Mouse (Mus musculus) kidney, adult 18-20 months (tissue): Measurements from ENCODE around the gene Cercam.
"Not testable (repeated sequence)": the region's sequence is repeated elsewhere in the genome, so short reads cannot be mapped to it uniquely, and the experiment has no call there.

Experiments used
- DNase-seq: peaks from one replicate; pipeline ENCODE4 v3.0.0; 2021

Cercam gene

DNA sequence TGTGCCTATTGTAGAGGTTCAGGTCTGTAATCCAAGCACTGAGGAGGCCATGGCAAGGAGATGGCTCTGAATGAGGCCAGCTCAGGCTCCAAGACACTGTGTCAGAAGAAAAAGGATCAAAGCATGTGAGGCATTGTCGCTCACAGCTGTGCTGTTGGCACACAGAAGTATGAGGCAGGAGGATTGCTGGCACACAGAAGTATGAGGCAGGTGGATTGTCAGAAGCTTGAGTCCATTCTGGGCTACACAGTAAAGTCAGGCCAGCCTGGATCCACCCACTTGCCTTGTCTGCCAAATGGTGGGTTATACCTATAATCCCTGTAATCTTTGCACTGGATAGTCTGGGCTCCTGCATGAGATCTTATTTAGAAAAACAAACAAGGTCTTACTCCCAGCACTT lies 29.1 kb downstream of the Cercam start:
- no peak for DNase-seq

- DNase-seq: no peak
Observed at GRCm38 (mm10) chr2:29902194-29902593, 33.2 kb downstream of the Cercam start.

GRCm38 (mm10) chr2:29908171-29908570 lies 39.2 kb downstream of the Cercam start:
- DNase-seq: not testable (repeated sequence)

- no peak for DNase-seq
Observed at GRCm38 (mm10) chr2:29910042-29910441, 41.1 kb downstream of the Cercam start.

- no peak for DNase-seq
Observed at GRCm38 (mm10) chr2:29917621-29918020, 48.7 kb downstream of the Cercam start.

DNA sequence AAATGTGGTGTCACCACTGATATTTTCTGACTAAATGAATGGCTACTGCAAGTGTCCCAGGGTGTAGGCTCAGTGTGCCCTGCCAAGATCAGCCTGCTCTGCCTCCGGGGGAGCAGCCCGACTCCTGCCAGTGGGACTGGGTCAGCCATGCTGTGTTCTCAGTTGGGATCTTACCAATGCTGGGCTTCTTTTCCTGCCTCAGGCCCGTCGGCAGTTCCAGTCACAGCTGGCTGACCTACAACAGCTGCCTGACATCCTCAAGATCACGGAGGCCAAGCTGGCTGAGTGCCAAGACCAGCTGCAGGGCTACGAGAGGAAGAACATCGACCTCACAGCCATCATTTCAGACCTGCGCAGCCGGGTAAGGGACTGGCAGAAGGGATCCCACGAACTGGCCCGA lies 53.0 kb downstream of the Cercam start:
- peak; percentile 68 for DNase-seq

- DNase-seq: peak; percentile 63
Observed at GRCm38 (mm10) chr2:29926542-29926941, 57.6 kb downstream of the Cercam start.

DNA sequence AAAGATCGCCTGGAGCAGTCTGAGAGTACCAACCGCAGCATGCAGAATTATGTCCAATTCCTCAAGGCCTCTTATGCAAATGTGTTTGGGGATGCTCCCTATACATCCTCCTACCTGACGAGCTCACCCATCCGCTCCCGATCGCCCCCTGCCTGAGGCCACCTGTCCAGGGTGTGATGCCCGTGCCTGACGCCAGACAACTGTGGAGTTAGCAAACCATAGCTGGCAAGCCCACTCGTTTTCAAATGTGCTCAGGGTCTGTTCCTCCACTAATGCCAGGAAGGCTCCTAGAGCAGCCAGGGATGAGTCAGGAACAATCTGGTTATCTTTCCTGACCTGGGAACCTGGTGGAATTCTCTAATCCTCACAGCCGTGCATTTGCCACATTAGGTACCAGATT lies 61.5 kb downstream of the Cercam start:
- DNase-seq: no peak

GRCm38 (mm10) chr2:29931194-29931593 lies 62.2 kb downstream of the Cercam start:
- DNase-seq: no peak
